Mouse (Mus musculus) inflammation-experienced regulatory T-cells, adult 6 months (primary cell): Measurements from ENCODE around the gene Cacna1e. TPM values are rescaled to one million over a fixed set of nuclear protein-coding genes. Genes with fewer than 3 reads are reported as not detected.

ENCODE experiments used
- ATAC-seq: one replicate; pipeline ENCODE4 v1.8.0; 2017
- polyA plus RNA-seq, 3 experiments: library from polyadenylated mRNA; unstranded; fragments of 100-300 nt; shearing (Covaris generic); gene quantifications; one replicate each; pipeline ENCODE4 v1.2.1; 2017

Cacna1e gene
- polyA plus RNA-seq, 3 experiments from 2014 or later, result 0.09 to 0.18 (median 0.16) TPM

- ATAC-seq, result no peak
Measured at GRCm38 (mm10) chr1:154615759-154616158, 268.5 kb downstream of the Cacna1e start.

GRCm38 (mm10) chr1:154608516-154608915, 275.8 kb downstream of the Cacna1e start:
- ATAC-seq, result no peak

- no peak for ATAC-seq
Measured at GRCm38 (mm10) chr1:154607406-154607805, 276.9 kb downstream of the Cacna1e start.

GRCm38 (mm10) chr1:154605601-154606000, 278.7 kb downstream of the Cacna1e start:
- no peak for ATAC-seq

- ATAC-seq, result no peak
Measured at GRCm38 (mm10) chr1:154603781-154604180, 280.5 kb downstream of the Cacna1e start.

GRCm38 (mm10) chr1:154602531-154602930, 281.8 kb downstream of the Cacna1e start:
- ATAC-seq, result no peak

GRCm38 (mm10) chr1:154582516-154582915, 301.8 kb downstream of the Cacna1e start:
- no peak for ATAC-seq

GRCm38 (mm10) chr1:154579929-154580328, 304.4 kb downstream of the Cacna1e start:
- no peak for ATAC-seq

GRCm38 (mm10) chr1:154578748-154579147, 305.6 kb downstream of the Cacna1e start:
- no peak for ATAC-seq

GRCm38 (mm10) chr1:154576418-154576817, 307.9 kb downstream of the Cacna1e start:
- ATAC-seq, result no peak

- ATAC-seq, result no peak
Measured at GRCm38 (mm10) chr1:154566026-154566425, 318.3 kb downstream of the Cacna1e start.

GRCm38 (mm10) chr1:154555811-154556210, 328.5 kb downstream of the Cacna1e start:
- ATAC-seq, result no peak

- ATAC-seq, result no peak
Measured at GRCm38 (mm10) chr1:154553132-154553531, 331.2 kb downstream of the Cacna1e start.

- ATAC-seq, result no peak
Measured at GRCm38 (mm10) chr1:154537445-154537844, 346.9 kb downstream of the Cacna1e start.

GRCm38 (mm10) chr1:154536763-154537162, 347.5 kb downstream of the Cacna1e start:
- no peak for ATAC-seq

- ATAC-seq, result no peak
Measured at GRCm38 (mm10) chr1:154532987-154533940, 351.0 kb downstream of the Cacna1e start.

- no peak for ATAC-seq
Measured at GRCm38 (mm10) chr1:154529666-154530065, 354.6 kb downstream of the Cacna1e start.

- no peak for ATAC-seq
Measured at GRCm38 (mm10) chr1:154528803-154529202, 355.5 kb downstream of the Cacna1e start.

GRCm38 (mm10) chr1:154520715-154521114, 363.6 kb downstream of the Cacna1e start:
- ATAC-seq, result no peak

GRCm38 (mm10) chr1:154515350-154515749, 369.0 kb downstream of the Cacna1e start:
- no peak for ATAC-seq

GRCm38 (mm10) chr1:154511736-154512135, 372.6 kb downstream of the Cacna1e start:
- ATAC-seq, result no peak

- ATAC-seq, result no peak
Measured at GRCm38 (mm10) chr1:154504005-154504404, 380.3 kb downstream of the Cacna1e start.

GRCm38 (mm10) chr1:154500869-154501268, 383.4 kb downstream of the Cacna1e start:
- no peak for ATAC-seq

- ATAC-seq, result no peak
Measured at GRCm38 (mm10) chr1:154500187-154500866, 384.0 kb downstream of the Cacna1e start.
